Mouse (Mus musculus): ENCODE data around the gene Prom1.

DNA sequence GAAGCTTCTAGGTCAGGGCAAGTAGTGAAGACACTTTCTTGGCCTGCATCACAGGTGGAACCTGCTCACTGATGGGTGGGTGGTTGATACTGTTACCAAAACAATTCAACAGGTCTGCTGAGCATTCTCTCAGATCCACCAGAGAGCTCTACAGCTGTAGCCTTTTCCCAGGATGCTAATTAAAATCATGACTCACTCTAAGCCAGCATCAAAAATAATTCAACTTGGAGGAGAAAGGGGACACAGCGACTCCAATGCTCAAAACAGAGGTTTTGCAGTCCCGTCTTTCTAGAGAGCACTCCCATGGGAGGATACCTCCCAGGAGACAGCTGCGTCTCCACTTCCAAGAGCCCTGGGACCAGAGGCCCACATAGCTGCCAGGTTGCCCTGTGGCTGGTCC is 45.9 kb upstream of the Prom1 start:
- TF ChIP-seq CTCF (IDR thresholded peaks at IDR 0.05) (no peak), POLR2A (IDR thresholded peaks at IDR 0.05; ENCODE audit: insufficient read depth, low read depth, low read length) (no peak)

All from heart, adult 2 months (tissue).